Mouse (Mus musculus) spleen, adult 2 months (tissue): Measurements from ENCODE around the gene Gm20517.

ENCODE experiments used
- CTCF ChIP-seq: fragments of 200-500 bp; IDR thresholded peaks from 2 replicates; pipeline ENCODE4 v1.5.1; 2011; ENCODE audit warnings: mild to moderate bottlenecking, inconsistent platforms; ENCODE audit not compliant: insufficient read depth, insufficient read length, insufficient replicate concordance; ENCODE audit errors: extremely low read depth
- POLR2A ChIP-seq: fragments of 200-500 bp; IDR thresholded peaks from 2 replicates; pipeline ENCODE4 v1.6.1; 2011; ENCODE audit warnings: low read depth, low read length, inconsistent platforms

- TF ChIP-seq CTCF (no peak), POLR2A (no peak)
These were observed 30.4 kb upstream of the Gm20517 start for GRCm38 (mm10) chr17:47580962-47581361.
